Mouse (Mus musculus) stomach, postnatal 0 days (tissue): ENCODE data around the gene 1700011L22Rik. TPM values are rescaled to one million over a fixed set of nuclear protein-coding genes. Genes with fewer than 3 reads are reported as not detected.

ENCODE experiments used
- ATAC-seq: fragments of 200-750 bp; cut with Nextera tagmentation; 2 replicates; pipeline ENCODE4 v1.8.0; 2017; ENCODE audit not compliant: low FRiP score, low TSS enrichment
- DNase-seq: peaks from one replicate; pipeline ENCODE4 v3.0.0-alpha.2; 2016; ENCODE audit warnings: low spot score
- H3K27ac ChIP-seq: fragments of 300-500 bp; sonication (generic); replicated peaks from 2 replicates; pipeline ENCODE4 v1.5.1; 2014; ENCODE audit warnings: mild to moderate bottlenecking, control low read depth
- H3K27me3 ChIP-seq: fragments of 300-500 bp; sonication (generic); 2 replicates; pipeline ENCODE4 v1.6.1; 2014; ENCODE audit warnings: low read length; ENCODE audit not compliant: control insufficient read depth, insufficient read depth
- H3K36me3 ChIP-seq: fragments of 300-500 bp; sonication (generic); 2 replicates; pipeline ENCODE4 v1.6.1; 2014; ENCODE audit warnings: low read length, mixed read lengths; ENCODE audit not compliant: control insufficient read depth, insufficient read depth
- H3K4me1 ChIP-seq: fragments of 300-500 bp; sonication (generic); replicated peaks from 2 replicates; pipeline ENCODE4 v1.6.1; 2014; ENCODE audit warnings: antibody characterized with exemption; ENCODE audit not compliant: control insufficient read depth, insufficient read depth
- H3K4me2 ChIP-seq: fragments of 300-500 bp; sonication (generic); replicated peaks from 2 replicates; pipeline ENCODE4 v1.6.1; 2014; ENCODE audit warnings: low read depth, mild to moderate bottlenecking, control low read depth, moderate library complexity
- H3K4me3 ChIP-seq: fragments of 300-500 bp; sonication (generic); 2 replicates; pipeline ENCODE4 v1.5.1; 2014; ENCODE audit warnings: low read depth, low read length, control low read depth
- H3K9ac ChIP-seq: fragments of 300-500 bp; sonication (generic); 2 replicates; pipeline ENCODE4 v1.6.1; 2014; ENCODE audit warnings: mild to moderate bottlenecking, low read length, control low read depth, mixed read lengths
- H3K9me3 ChIP-seq: fragments of 300-500 bp; sonication (generic); 2 replicates; pipeline ENCODE4 v1.6.1; 2016; ENCODE audit warnings: low read length; ENCODE audit not compliant: control insufficient read depth
- CTCF ChIP-seq: IDR thresholded peaks from 2 replicates; pipeline ENCODE4 v1.5.1; 2016; ENCODE audit warnings: antibody characterized with exemption, low read depth, mild to moderate bottlenecking, moderate library complexity
- EP300 ChIP-seq: optimal IDR thresholded peaks from 2 replicates; pipeline ENCODE3; 2016; ENCODE audit warnings: antibody characterized with exemption
- WGBS: fragments of 180-500 bp; shearing (Covaris S2); extraction: QIAGEN DNeasy Blood & Tissue Kit; methylation state at CpG from one replicate; pipeline ENCODE4 v1.1.7; 2014; 5-methylcytosine and 5-hydroxymethylcytosine counted together
- polyA plus RNA-seq: library from polyadenylated mRNA; unstranded; fragments of >200 nt; fragmentation: Nextera tagmentation; extraction: Ambion mirVana; gene quantifications from 2 replicates; pipeline ENCODE4 v1.2.1, GENCODE M21; 2015

Gene 1700011L22Rik
- polyA plus RNA-seq, 1 experiment from 2014 or later, result not detected

DNA sequence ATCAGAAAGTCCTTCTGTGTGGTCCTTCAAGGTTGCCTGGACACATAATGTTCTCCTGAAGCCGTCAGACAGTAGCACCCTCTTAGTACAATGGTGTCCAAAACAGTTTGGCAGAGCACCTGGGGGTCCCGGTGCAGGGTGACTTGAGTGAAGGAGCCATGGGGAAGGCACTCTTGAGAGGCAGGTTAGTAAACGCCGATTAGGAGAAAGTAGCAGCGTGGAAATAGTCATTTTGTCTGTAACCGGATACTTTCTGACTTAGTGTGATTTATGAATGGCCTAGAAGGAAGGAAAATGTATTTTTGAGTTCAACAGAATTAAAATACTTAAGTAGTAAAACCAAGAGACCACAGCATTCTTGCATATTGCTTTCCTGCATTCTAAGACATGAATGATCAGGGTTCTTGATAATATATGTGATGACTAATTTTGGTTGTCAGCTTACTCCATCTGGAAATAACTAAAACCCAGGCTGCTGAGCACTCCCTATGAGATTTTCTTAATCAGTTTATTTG lies 33.1 kb upstream of the 1700011L22Rik start:
- Histone ChIP-seq H3K9ac (no peak overlapping the region), H3K4me1 (no peaks in the 10 kb centered on the region), H3K9me3 (no peaks in the 10 kb centered on the region), H3K4me2 (no peak overlapping the region), H3K27ac (no peak overlapping the region), H3K4me3 (no peak overlapping the region), H3K27me3 (no peaks in the 10 kb centered on the region), H3K36me3 (no peaks in the 10 kb centered on the region)
- ATAC-seq, result no peak
- DNase-seq, result no peak
- TF ChIP-seq CTCF, result no peak
- 59% methylated on average over 6 of the region's 6 CpGs for WGBS

DNA sequence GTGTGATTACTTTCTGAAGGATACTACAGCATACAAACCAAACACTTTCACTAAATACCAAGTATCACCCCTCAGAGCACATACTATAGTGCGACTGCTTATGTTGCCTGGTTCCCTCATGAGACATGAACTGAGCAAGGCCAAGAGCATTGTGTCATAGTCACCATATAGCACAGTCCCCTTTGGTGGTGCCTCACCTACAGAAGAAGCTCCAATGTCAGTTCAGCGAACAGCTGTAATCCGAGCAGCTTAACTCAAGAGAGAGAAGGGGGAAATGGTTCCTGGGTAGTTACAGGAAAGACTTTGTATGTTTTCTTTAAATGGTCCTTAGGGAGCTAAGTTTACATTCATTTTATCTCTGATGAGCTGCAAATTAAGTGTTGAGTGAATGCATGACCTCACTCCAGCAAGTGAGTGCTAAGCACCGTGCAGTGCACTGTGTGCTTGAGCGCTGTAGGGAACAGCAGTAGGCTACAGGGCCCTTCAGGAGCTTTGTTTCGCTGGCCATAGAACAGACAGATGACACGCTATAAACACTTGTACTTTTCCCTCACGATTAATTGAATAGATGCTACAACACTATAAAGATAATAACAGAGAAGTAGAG lies 29.0 kb upstream of the 1700011L22Rik start:
- Histone ChIP-seq H3K27me3 (no peaks in the 10 kb centered on the region), H3K4me2 (no peak overlapping the region), H3K9ac (no peak overlapping the region), H3K27ac (no peak overlapping the region), H3K9me3 (no peaks in the 10 kb centered on the region), H3K4me3 (no peak overlapping the region), H3K4me1 (no peaks in the 10 kb centered on the region), H3K36me3 (peaks cover 3% of the 10 kb centered on the region)
- DNase-seq, result no peak
- WGBS, result 77% methylated on average over 8 of the region's 8 CpGs
- no peak for ATAC-seq
- no peak for TF ChIP-seq CTCF
- TF ChIP-seq EP300, result no peak

DNA sequence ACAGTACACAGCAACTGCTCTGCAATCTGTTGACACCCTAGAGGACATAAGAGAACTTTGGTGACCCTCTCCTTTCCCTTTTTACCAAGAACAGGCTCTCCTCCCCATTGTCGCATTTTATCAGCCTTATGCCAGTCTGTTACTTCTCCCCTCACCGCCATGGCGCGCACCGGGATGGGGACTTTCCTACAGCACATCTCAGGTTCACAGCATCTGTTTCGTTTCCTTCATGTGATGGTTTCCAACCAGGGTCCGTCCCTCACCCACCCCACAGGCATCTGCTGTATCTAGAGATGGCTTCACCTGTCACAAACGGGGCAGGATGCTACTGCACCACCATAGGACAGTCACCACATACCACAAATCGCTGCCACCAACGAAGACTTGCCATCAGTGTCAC lies 26.6 kb upstream of the 1700011L22Rik start:
- Histone ChIP-seq H3K9ac (no peak overlapping the region), H3K4me3 (no peak overlapping the region), H3K27ac (no peak overlapping the region), H3K4me1 (no peaks in the 10 kb centered on the region), H3K27me3 (no peaks in the 10 kb centered on the region), H3K36me3 (peaks cover 12% of the 10 kb centered on the region), H3K9me3 (no peaks in the 10 kb centered on the region), H3K4me2 (no peak overlapping the region)
- TF ChIP-seq EP300 (no peak), CTCF (no peak)
- DNase-seq (no peak), ATAC-seq (no peak)
- 95% methylated on average over 10 of the region's 10 CpGs for WGBS

DNA sequence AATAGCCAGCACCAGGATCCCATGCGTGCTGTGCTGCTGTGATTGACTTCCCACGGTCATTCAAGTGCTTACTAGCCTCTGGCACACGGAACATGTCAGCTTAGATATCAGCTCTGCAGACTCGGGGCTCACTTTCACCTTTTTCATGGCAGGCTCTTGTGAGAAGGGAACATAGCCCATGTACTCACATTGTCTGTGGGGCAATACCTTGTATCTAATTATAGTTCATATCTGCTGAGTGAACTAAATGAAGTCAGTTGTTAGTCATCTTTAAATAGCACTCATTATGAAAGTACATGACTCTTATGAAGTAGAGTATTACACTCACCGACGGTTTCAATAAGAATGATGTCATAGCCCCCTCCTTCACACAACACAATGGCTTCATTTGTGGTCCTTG lies 25.4 kb upstream of the 1700011L22Rik start:
- Histone ChIP-seq H3K9ac (no peak overlapping the region), H3K4me1 (no peaks in the 10 kb centered on the region), H3K9me3 (no peaks in the 10 kb centered on the region), H3K4me2 (no peak overlapping the region), H3K4me3 (no peak overlapping the region), H3K36me3 (peaks cover 12% of the 10 kb centered on the region), H3K27me3 (no peaks in the 10 kb centered on the region), H3K27ac (no peak overlapping the region)
- no peak for DNase-seq
- no peak for TF ChIP-seq CTCF
- no peak for ATAC-seq
- 83% methylated on average over 6 of the region's 6 CpGs for WGBS

DNA sequence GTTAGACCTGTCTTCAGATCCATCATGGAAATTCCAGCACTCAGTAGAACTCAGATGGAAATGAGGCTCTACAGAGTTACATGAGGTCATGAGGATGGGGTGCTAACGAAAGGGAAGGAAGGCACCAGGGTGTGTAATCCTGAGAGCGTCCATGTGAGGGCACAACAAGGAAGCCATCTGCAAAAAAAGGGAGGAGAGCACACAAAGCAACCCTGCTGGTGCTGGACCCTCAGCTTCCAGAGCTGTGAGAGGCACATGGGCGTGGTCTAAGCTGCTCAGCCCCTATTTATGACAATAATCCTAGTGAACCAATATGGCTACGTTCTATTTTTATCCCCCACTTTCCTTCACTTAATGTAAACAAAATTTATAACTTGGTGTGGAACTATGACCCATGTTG lies 24.3 kb upstream of the 1700011L22Rik start:
- Histone ChIP-seq H3K4me1 (no peaks in the 10 kb centered on the region), H3K9me3 (no peaks in the 10 kb centered on the region), H3K9ac (no peak overlapping the region), H3K4me3 (no peak overlapping the region), H3K27ac (no peak overlapping the region), H3K27me3 (no peaks in the 10 kb centered on the region), H3K36me3 (peaks cover 12% of the 10 kb centered on the region), H3K4me2 (no peak overlapping the region)
- DNase-seq, result no peak
- WGBS, result 75% methylated on average over 4 of the region's 4 CpGs
- TF ChIP-seq EP300, result no peak
- peak; percentile 18; the same call in 1 of the 2 replicates for TF ChIP-seq CTCF
- ATAC-seq, result no peak

DNA sequence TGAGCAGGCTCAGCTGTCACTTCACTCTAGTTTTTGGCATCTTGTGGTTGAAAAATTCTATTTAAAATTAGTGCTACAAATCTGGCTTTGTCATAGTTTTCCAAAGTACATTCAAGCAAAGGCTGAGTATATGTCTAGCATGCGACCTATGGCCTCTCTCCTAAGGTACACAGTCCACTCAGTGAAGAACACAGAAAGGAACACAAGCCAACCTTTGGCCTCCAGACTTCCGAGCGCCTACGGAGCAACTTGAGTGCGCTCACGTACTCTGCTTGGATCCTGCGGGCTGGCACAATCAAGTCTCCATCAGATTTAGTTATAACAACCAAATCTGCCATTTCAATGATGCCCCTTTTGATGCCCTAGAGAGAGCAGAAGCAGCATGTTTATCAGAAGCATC lies 20.6 kb upstream of the 1700011L22Rik start:
- no peaks in the 10 kb centered on the region for H3K9me3 ChIP-seq
- H3K4me3 ChIP-seq, result no peak overlapping the region
- DNase-seq (no peak), ATAC-seq (no peak)
- H3K27ac ChIP-seq, result no peak overlapping the region
- H3K4me2 ChIP-seq, result no peak overlapping the region
- H3K4me1 ChIP-seq, result no peaks in the 10 kb centered on the region
- H3K27me3 ChIP-seq, result no peaks in the 10 kb centered on the region
- no peak overlapping the region for H3K9ac ChIP-seq
- peaks cover 15% of the 10 kb centered on the region for H3K36me3 ChIP-seq
- 94% methylated on average over 7 of the region's 7 CpGs for WGBS
- TF ChIP-seq CTCF, result no peak
- TF ChIP-seq EP300, result no peak
